Mouse (Mus musculus) right cerebral cortex, postnatal 4 days (tissue): ENCODE results near the gene Mog.
"Not testable (repeated sequence)": the region's sequence is repeated elsewhere in the genome, so short reads cannot be mapped to it uniquely, and the experiment has no call there.

ENCODE experiments used
- DNase-seq: peaks from one replicate; pipeline ENCODE4 v3.0.0-alpha.2; 2022

Mog gene

GRCm38 (mm10) chr17:37044651-37045244 is 21.6 kb upstream of the Mog start:
- no peak for DNase-seq

GRCm38 (mm10) chr17:37039127-37039894 is 16.1 kb upstream of the Mog start:
- no peak for DNase-seq

- no peak for DNase-seq
Measured at GRCm38 (mm10) chr17:37029162-37029561, 6.0 kb upstream of the Mog start.

GRCm38 (mm10) chr17:37028683-37029120 is 5.5 kb upstream of the Mog start:
- peak; percentile 89 for DNase-seq

GRCm38 (mm10) chr17:37028212-37028611 is 5.0 kb upstream of the Mog start:
- DNase-seq = no peak

GRCm38 (mm10) chr17:37027486-37027885 is 4.3 kb upstream of the Mog start:
- DNase-seq = no peak

- no peak for DNase-seq
Measured at GRCm38 (mm10) chr17:37026425-37026824, 3.2 kb upstream of the Mog start.

- DNase-seq = not testable (repeated sequence)
Measured at GRCm38 (mm10) chr17:37019242-37019641, 4.0 kb downstream of the Mog start.

GRCm38 (mm10) chr17:37018328-37018727 is 4.9 kb downstream of the Mog start:
- no peak for DNase-seq

- no peak for DNase-seq
Measured at GRCm38 (mm10) chr17:37016333-37016732, 6.9 kb downstream of the Mog start.

- DNase-seq = no peak
Measured at GRCm38 (mm10) chr17:37012141-37012540, 11.1 kb downstream of the Mog start.

GRCm38 (mm10) chr17:37011719-37012118 is 11.5 kb downstream of the Mog start:
- no peak for DNase-seq

- no peak for DNase-seq
Measured at GRCm38 (mm10) chr17:37009460-37010042, 13.6 kb downstream of the Mog start.

GRCm38 (mm10) chr17:37008161-37008560 is 15.0 kb downstream of the Mog start:
- DNase-seq = no peak

- DNase-seq = no peak
Measured at GRCm38 (mm10) chr17:37003366-37003765, 19.8 kb downstream of the Mog start.

GRCm38 (mm10) chr17:37002364-37003330 is 20.6 kb downstream of the Mog start:
- peak; percentile 58 for DNase-seq

GRCm38 (mm10) chr17:37000863-37001262 is 22.3 kb downstream of the Mog start, which contains the start of gene Zfp57:
TSS of gene Zfp57 (plus strand) at chr17:37001163.
- no peak for DNase-seq

- DNase-seq = no peak
Measured at GRCm38 (mm10) chr17:36998477-36998876, 24.7 kb downstream of the Mog start.

- peak; percentile 86 for DNase-seq
Measured at GRCm38 (mm10) chr17:36997033-36997735, 26.0 kb downstream of the Mog start.

- no peak for DNase-seq
Measured at GRCm38 (mm10) chr17:36995448-36995847, 27.8 kb downstream of the Mog start.

GRCm38 (mm10) chr17:36994528-36994927 is 28.7 kb downstream of the Mog start:
- DNase-seq = no peak

- no peak for DNase-seq
Measured at GRCm38 (mm10) chr17:36993770-36994325, 29.4 kb downstream of the Mog start.
